Mouse (Mus musculus) layer of hippocampus, postnatal 14 days (tissue): ENCODE data around the gene Scamp5. TPM values are rescaled to one million over a fixed set of nuclear protein-coding genes. Genes with fewer than 3 reads are reported as not detected.

Source experiments
- DNase-seq, 2 experiments: peaks; one replicate each; pipeline ENCODE4 v3.0.0; 2021 to 2022; ENCODE audit warnings: low spot score in 2 of 2, mixed read lengths in 1 of 2
- long read RNA-seq, 2 experiments: library from polyadenylated mRNA; stranded (forward); transcript quantifications; one replicate each; pipeline ENCODE4 v2.0.0; 2021
- total RNA-seq, 2 experiments: library from RNA; stranded (reverse); gene quantifications; 2 replicates each; pipeline ENCODE4 v1.2.3; 2021

The Scamp5 gene
- 100 to 1,000 TPM; 439 to 441 TPM for total RNA-seq
- long read RNA-seq, experiment 1, transcript Scamp5-205 (4 exons, 790 nt), result minor isoform, 7 of 426 reads
- long read RNA-seq, experiment 1, transcript Scamp5-203 (7 exons, 1,025 nt), result minor isoform, 23 of 426 reads
- long read RNA-seq, experiment 1, transcript Scamp5-201 (7 exons, 3,225 nt), result major isoform, 59 of 426 reads
- long read RNA-seq, experiment 1, partial matches to known transcripts, result 1 of 426 reads
- long read RNA-seq, experiment 1, other reads (novel, unspliced or antisense), result 336 of 426 reads
- long read RNA-seq, experiment 2, transcript Scamp5-203 (7 exons, 1,025 nt), result minor isoform, 34 of 516 reads
- long read RNA-seq, experiment 2, transcript Scamp5-201 (7 exons, 3,225 nt), result major isoform, 75 of 516 reads
- long read RNA-seq, experiment 2, transcript Scamp5-205 (4 exons, 790 nt), result minor isoform, 7 of 516 reads
- long read RNA-seq, experiment 2, partial matches to known transcripts, result 9 of 516 reads
- long read RNA-seq, experiment 2, other reads (novel, unspliced or antisense), result 391 of 516 reads

DNA sequence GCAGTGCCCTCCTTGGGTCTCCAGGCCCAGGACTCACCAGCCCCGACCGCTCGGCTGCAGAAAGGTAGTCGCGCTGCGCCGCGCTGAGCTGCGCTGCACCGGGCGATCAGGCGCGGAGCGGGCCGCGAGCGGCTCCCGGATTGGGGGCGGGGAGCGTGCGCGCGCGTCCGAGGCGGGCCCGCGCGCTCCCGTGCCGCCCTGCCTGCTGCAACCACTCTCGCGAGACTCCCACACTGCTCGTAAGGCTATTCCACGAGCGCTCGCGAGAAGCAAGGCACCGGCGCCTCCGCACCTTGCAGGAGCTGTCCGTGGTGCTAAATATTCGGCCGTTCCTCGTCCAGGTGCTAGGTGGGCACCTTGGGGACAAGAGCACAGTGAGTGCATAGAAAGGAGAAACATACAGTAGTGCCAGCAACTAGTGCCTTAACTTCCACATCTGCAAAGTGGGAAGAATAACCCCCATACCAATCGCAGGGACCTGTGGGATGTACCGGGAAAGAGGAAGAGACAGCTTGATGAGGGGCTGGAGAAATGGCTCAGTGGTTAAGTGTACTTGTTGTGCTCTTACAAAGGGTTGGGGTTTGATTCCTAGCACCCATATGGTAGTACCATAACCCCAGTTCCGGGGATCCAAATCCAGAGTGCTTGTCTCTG, at the start of gene Scamp5:
Scamp5 (minus strand) TSS at position 165 of the 654 bp plus-strand sequence.
- DNase-seq, result peak; percentile 86 to 90

- peak; percentile 56 to 58 for DNase-seq
These were observed 49.3 kb upstream of the Scamp5 start for GRCm38 (mm10) chr9:57517113-57517512.

DNA sequence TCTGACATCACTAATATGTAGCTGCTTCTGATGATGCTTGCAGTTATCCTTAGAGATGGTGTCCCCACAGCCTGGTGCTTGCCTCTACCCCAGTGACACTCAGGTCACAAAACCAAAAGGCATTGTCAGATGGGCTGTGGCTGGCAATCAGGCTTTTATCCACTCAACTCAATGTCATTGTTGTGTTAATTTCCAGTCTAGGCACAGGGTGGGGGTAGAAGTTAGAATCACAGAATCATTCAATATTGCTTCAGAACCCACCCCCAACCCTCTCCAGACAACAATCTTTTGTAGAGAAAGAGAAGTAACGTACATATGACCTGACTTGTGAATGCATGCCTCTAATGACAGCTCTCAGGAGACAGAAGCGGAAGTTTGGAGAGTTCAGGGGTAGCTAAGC, 42.7 kb upstream of the Scamp5 start:
- no peak for DNase-seq

GRCm38 (mm10) chr9:57505700-57506099, 37.8 kb upstream of the Scamp5 start:
- DNase-seq, result peak in 1 of 2 experiments; percentile 13

- DNase-seq, result no peak
These were observed 37.0 kb upstream of the Scamp5 start for GRCm38 (mm10) chr9:57504891-57505290.

DNA sequence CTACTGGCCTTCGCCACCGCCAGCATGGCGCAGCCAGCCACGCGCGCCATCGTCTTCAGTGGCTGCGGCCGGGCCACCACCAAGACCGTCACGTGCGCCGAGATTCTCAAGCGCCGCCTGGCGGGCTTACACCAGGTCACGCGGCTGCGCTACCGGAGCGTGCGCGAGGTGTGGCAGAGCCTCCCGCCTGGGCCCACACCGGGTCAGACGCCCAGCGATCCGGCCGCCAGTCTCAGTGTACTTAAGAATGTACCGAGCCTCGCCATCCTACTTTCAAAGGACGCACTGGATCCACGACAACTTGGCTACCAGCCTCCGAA, 36.5 kb upstream of the Scamp5 start:
- DNase-seq, result peak in 1 of 2 experiments; percentile 38

DNA sequence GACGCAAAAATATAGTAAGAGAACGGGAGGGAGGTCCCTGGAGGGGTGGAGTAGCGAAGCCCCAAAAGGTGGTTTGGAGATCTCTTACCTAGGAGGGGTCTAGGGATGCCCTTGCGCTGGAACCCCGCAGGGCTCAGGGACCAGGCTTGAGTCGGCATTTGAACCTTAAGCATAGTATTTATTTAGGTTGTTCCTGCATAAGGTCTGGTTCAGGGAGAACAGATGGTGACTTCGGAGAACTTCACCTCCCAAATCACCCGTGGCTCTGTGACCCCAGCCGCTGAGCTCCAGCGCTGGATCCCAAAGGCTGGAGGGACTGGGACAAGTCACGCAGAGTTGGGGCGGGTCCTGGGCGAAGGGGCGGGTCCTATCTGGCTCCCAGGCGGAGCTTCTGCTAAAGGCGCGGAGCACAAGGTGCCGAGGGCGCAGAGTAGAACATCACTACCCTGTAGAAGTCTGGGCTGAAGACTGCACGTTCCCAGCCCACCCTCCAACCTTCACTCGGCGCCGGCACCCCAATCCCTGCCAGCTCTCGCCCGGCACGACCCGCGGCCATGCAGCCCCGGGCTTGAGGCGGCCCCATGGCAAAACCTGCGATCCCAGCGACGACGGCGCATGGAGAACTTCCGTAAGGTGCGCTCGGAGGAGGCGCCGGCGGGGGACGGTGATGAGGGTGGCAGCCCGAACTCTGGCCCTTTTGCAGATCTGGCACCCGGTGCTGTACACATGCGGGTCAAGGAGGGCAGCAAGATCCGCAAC, 35.9 kb upstream of the Scamp5 start, which contains the start of gene Rpp25:
Rpp25 (plus strand) TSS at position 405 of the 759 bp plus-strand sequence.
- DNase-seq, result peak in 1 of 2 experiments; percentile 19

- no peak for DNase-seq
These were observed 35.2 kb upstream of the Scamp5 start for GRCm38 (mm10) chr9:57502911-57503621.

DNA sequence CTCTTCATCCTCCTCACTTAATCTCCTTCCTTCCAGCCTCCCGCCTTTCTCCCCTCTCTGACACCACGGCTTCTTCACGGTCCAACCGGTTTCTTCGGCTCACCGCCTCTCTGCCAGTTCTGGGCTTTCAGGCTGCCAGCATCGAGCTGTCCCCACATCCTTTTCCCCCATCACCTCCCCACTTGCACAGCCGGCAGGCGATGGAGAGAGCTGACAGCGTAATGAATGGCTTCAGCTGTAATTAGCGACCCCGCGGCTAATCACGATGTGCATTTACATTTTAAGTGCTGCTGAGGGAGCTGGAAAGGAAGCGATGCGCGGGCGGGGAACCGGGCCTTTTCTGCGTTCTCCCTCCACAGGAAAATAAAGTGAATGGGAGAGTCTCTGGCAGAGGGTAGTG, 34.0 kb upstream of the Scamp5 start:
- DNase-seq, result peak in 1 of 2 experiments; percentile 25

DNA sequence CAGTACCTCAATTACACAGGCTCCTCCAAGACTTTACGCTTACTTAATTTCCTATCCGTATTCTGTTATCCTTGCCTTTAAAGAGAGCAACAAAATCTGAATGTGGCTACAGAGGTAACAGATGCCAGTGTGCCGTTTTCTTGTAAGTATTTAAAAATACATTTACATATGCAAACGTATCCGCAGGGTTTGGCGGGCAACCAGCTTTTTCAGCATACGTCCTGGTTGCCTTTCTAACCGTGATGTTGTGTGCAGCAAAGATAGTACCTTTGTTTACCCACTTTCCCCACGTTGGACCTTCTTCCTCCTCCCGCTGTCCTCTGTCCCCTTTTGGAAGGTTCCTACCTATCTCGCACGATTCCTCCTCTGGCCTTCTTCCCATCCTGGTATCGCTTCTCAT, 33.6 kb upstream of the Scamp5 start:
- DNase-seq, result no peak

GRCm38 (mm10) chr9:57498536-57498935, 30.7 kb upstream of the Scamp5 start:
- no peak for DNase-seq

DNA sequence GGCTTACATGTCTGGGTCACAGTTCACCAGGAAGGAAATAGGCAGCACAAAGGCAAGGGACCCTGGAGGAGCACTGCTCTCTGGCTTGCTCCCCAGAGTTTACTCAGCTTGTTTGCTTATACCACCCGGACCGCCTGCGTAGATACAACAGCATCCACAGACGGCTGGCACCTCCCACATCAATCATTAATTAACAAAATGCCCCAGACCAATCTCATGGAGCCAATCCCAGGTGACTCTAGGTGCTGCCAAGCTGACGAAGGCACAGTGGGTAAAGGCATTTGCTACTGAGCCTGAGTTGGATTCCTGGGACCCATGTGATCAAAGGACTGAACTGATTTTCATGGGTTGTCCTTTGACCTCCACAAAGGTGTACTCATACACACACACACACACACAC, 29.4 kb upstream of the Scamp5 start:
- no peak for DNase-seq

DNA sequence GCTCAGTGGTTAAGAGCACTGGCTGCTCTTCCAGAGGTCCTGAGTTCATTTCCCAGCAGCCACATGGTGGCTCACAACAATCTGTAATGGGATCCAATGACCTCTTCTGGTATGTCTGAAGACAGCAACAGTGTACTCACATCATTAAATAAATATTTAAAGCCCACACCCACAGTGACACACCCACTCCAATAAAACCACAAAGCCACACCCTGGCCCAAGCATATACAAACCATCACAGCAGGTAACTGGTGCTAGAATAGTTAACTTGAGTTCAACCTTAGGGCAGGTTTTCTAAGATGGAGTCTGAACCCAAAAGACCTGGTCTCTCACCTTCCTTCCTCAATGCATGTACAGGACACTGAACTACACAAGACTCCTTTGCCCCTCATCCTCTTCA, 27.1 kb upstream of the Scamp5 start:
- no peak for DNase-seq

DNA sequence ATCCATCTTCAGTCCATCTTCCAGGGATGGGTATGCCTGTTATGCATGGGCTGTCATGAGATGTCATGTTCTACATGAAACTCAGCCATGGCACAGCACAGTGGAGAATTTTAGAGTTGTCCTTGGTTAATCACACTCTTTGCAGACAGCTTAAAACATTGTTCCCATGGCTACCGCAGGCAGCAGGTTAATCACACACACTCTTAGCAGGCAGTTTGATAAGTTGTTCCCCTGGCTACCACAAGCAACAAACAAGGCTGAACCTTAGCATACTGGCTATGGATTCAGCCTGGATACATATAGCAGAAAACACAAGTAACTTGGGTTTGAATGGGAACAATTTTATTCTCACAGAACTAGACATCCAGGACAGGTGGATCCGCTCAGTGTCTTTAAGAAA, 25.7 kb upstream of the Scamp5 start:
- DNase-seq, result no peak

DNA sequence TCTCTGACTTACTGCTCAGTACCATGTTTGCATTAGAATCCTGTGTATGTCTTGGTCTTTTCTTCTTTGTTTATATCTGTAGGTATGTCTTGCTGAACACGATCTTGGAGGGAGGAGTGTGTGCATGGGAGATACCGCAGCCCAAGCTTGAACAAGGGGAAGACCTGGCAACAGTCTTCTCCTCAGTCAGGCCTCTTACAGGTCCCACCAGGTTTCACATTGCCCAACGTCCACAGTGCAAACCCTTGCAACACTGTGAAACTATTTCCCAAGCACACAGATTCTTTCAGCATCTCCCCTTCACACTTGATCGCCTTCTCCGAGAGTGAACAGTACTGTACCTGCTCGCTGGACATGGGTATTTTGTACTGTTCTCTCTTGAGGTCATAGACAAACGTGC, 19.9 kb upstream of the Scamp5 start:
- DNase-seq, result no peak

GRCm38 (mm10) chr9:57485774-57486173, 17.9 kb upstream of the Scamp5 start:
- peak; percentile 83 to 93 for DNase-seq

- DNase-seq, result peak; percentile 32 to 80
These were observed 1.1 kb upstream of the Scamp5 start for GRCm38 (mm10) chr9:57468914-57469313.

- DNase-seq, result peak; percentile 50 to 68
These were observed 539 bp downstream of the Scamp5 start for GRCm38 (mm10) chr9:57467271-57467771.

DNA sequence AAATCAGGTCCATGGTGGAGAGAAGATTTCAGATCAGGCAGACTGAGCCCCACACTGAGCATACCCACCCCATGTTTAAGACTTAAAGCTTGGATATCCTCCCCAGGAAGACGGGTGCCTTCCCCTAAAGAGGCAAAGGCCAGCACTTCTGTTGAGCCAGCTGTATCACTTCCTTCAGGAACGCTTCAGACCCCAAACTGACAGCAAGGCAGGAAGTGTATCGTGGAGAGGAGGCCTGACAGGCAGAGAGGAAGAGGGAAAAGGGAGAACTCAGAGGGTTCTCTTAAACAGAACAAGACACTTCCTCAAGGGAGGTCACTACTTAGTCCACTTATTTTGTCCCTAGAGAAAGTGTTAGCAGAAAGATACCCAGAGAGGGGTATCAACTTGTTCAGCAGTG, 1.8 kb downstream of the Scamp5 start:
- DNase-seq, result no peak

DNA sequence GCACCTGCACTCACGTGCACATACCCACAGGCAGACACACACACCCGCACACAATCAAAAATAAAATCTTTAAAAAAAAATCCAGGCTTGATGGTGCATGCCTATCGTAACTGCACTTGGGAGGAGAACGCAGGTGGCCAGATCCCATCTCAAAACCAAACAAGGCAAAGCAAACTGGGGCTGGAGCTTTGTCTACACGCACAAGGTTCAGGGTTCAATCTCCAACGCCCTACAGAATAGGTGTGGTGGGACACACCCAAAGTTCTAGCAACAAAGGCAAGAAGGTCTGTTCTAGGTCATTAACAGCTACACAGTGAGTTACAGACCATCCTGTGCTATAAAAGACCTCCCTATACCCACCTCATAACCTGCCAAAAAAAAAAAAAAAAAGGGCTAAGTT, 5.0 kb downstream of the Scamp5 start:
- no peak for DNase-seq

DNA sequence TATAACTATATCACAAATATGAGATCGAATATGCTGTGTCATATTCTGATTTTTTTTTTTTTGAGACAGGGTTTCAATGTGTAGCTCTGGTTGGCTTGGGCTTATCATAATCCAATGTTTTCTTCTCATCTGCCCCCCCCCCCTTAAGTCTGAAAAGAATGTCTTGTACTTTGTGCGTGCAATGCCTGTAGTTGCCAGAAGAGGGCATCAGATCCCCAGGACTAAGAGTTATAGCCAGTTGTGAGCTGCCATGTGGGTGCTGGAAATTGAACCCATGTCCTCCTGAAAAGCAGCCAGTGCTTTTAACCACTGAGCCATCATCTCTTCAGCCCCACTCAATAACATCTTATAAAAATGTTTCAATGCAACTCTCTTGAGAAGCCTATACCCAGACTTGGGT, 8.2 kb downstream of the Scamp5 start:
- DNase-seq, result no peak
